Mouse (Mus musculus) cerebellum, adult (tissue): ENCODE data around the gene Hbb-bs.
"Not testable (repeated sequence)": the region's sequence is repeated elsewhere in the genome, so short reads cannot be mapped to it uniquely, and the experiment has no call there.

ENCODE experiments used
- ATAC-seq: cut with Nextera tagmentation; 2 replicates; pipeline ENCODE4 v1.9.2; 2017; ENCODE audit warnings: mild to moderate bottlenecking, moderate library complexity, mixed read lengths; ENCODE audit not compliant: insufficient number of reproducible peaks, low FRiP score, low TSS enrichment

Gene Hbb-bs

GRCm38 (mm10) chr7:103827808-103828207 is at the start of gene Hbb-bs:
TSS of gene Hbb-bs (minus strand) at chr7:103828096.
- ATAC-seq, result no peak

GRCm38 (mm10) chr7:103877093-103877492 is 49.2 kb upstream of the Hbb-bs start:
- ATAC-seq, result no peak

GRCm38 (mm10) chr7:103874451-103874850 is 46.6 kb upstream of the Hbb-bs start:
- ATAC-seq, result no peak

- ATAC-seq, result no peak
These were observed 45.2 kb upstream of the Hbb-bs start for GRCm38 (mm10) chr7:103873064-103873463.

- no peak for ATAC-seq
These were observed 42.8 kb upstream of the Hbb-bs start for GRCm38 (mm10) chr7:103870667-103871066.

GRCm38 (mm10) chr7:103865716-103866115 is 37.8 kb upstream of the Hbb-bs start:
- no peak for ATAC-seq

GRCm38 (mm10) chr7:103861531-103861930 is 33.6 kb upstream of the Hbb-bs start:
- ATAC-seq, result no peak

GRCm38 (mm10) chr7:103860855-103861254 is 33.0 kb upstream of the Hbb-bs start:
- no peak for ATAC-seq

GRCm38 (mm10) chr7:103859076-103859475 is 31.2 kb upstream of the Hbb-bs start:
- no peak for ATAC-seq

- ATAC-seq, result no peak
These were observed 26.8 kb upstream of the Hbb-bs start for GRCm38 (mm10) chr7:103854669-103855068.

GRCm38 (mm10) chr7:103853090-103853489 is 25.2 kb upstream of the Hbb-bs start, which contains the start of gene Hbb-y:
TSS of gene Hbb-y (minus strand) at chr7:103853216.
- no peak for ATAC-seq

- no peak for ATAC-seq
These were observed 16.8 kb upstream of the Hbb-bs start for GRCm38 (mm10) chr7:103844525-103845325.

GRCm38 (mm10) chr7:103843034-103843433 is 15.1 kb upstream of the Hbb-bs start, which contains the start of gene Hbb-bh1:
TSS of gene Hbb-bh1 (minus strand) at chr7:103843164.
- ATAC-seq, result no peak

- ATAC-seq, result no peak
These were observed 12.4 kb upstream of the Hbb-bs start, which contains the start of gene Hbb-bh2 for GRCm38 (mm10) chr7:103840268-103840667. TSS of gene Hbb-bh2 (minus strand) at chr7:103840520.

- ATAC-seq, result not testable (repeated sequence)
These were observed 757 bp downstream of the Hbb-bs start for GRCm38 (mm10) chr7:103827139-103827538.

- ATAC-seq, result no peak
These were observed 1.5 kb downstream of the Hbb-bs start for GRCm38 (mm10) chr7:103826255-103826887.

- ATAC-seq, result no peak
These were observed 2.2 kb downstream of the Hbb-bs start for GRCm38 (mm10) chr7:103825536-103826254.

GRCm38 (mm10) chr7:103824597-103824996 is 3.3 kb downstream of the Hbb-bs start:
- ATAC-seq, result no peak

- ATAC-seq, result not testable (repeated sequence)
These were observed 12.8 kb downstream of the Hbb-bs start for GRCm38 (mm10) chr7:103815085-103815484.

GRCm38 (mm10) chr7:103813766-103814165 is 14.1 kb downstream of the Hbb-bs start, which contains the start of gene Hbb-bt:
TSS of gene Hbb-bt (minus strand) at chr7:103813996.
- ATAC-seq, result no peak

- not testable (repeated sequence) for ATAC-seq
These were observed 14.7 kb downstream of the Hbb-bs start for GRCm38 (mm10) chr7:103813152-103813551.
